14 mouse cellular contexts compared by ENCODE assay signal in genomic region chr19:18273415-18273814, GRCm38 (mm10).
"Had no signal": no experiment of that assay in that cellular context is flagged by ENCODE, and none has a peak within 500 bp of the region (broad histone marks: within the 10 kb centered on the region; RNA-seq: fewer than 3 reads in every experiment).

No protein-coding gene starts in this region.

- H3K9me3 ChIP-seq: limb, embryonic 12.5 days; liver, embryonic 13.5 days; megakaryocyte, embryonic 14.5 days had no signal

- H3K4me1 ChIP-seq: limb, embryonic 12.5 days; liver, embryonic 13.5 days; megakaryocyte, embryonic 14.5 days had no signal

- H3K27me3 ChIP-seq: limb, embryonic 12.5 days; liver, embryonic 13.5 days; megakaryocyte, embryonic 14.5 days had no signal

- H3K4me3 ChIP-seq: left cerebral cortex, adult 2 months; limb, embryonic 12.5 days; liver, embryonic 13.5 days; megakaryocyte, embryonic 14.5 days had no signal

- H3K36me3 ChIP-seq: limb, embryonic 12.5 days; liver, embryonic 13.5 days had no signal

- DNase-seq: kidney, adult 2 months; kidney, postnatal 36 days; layer of hippocampus, postnatal 36 days; liver, embryonic 13.5 days; lung, adult 2 months; lung, postnatal 36 days; midbrain, embryonic 14.5 days; thymus, adult 18-20 months; thymus, postnatal 36 days had no signal

- H3K4me2 ChIP-seq: limb, embryonic 12.5 days; liver, embryonic 13.5 days; midbrain, embryonic 11.5 days had no signal

- ATAC-seq: intestine, postnatal 0 days had no signal

- H3K27ac ChIP-seq: left cerebral cortex, adult 2 months; limb, embryonic 12.5 days; liver, embryonic 13.5 days had no signal

- H3K9ac ChIP-seq: limb, embryonic 12.5 days; liver, embryonic 13.5 days had no signal
